Mouse (Mus musculus) cerebellum, adult 9-11 months (tissue): ENCODE measurements at regions not wholly inside any gene's neighbourhood (a gene's known extent, or its start where the extent isn't known, plus 50 kb on each side); places are given as distances from the start of the nearest gene placed in this dataset.

Experiments used
- DNase-seq: peaks from one replicate; pipeline ENCODE4 v3.0.0; 2022

DNA sequence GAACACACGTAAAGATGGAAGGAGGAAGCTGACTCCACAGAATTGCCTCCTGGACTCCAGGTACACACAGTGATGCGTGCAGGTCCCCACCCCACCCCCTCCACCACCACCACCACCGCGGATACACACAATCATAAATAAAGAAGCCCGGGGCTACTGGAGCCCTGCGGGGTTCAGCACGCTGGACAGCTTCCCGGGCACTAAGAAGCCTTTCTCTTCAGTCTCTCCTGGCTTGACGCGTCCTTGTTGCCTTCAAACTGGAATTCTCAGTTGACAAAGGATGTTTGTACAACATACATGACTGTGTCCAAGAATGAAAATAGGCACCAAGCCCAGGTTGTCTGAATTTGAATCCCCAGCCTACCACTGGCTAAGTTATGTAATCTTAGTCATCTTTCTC, 180.2 kb downstream of the Ptpru start:
- DNase-seq, result no peak

- DNase-seq, result no peak
Measured at GRCm38 (mm10) chr4:131660931-131661330, 177.2 kb downstream of the Ptpru start.

DNA sequence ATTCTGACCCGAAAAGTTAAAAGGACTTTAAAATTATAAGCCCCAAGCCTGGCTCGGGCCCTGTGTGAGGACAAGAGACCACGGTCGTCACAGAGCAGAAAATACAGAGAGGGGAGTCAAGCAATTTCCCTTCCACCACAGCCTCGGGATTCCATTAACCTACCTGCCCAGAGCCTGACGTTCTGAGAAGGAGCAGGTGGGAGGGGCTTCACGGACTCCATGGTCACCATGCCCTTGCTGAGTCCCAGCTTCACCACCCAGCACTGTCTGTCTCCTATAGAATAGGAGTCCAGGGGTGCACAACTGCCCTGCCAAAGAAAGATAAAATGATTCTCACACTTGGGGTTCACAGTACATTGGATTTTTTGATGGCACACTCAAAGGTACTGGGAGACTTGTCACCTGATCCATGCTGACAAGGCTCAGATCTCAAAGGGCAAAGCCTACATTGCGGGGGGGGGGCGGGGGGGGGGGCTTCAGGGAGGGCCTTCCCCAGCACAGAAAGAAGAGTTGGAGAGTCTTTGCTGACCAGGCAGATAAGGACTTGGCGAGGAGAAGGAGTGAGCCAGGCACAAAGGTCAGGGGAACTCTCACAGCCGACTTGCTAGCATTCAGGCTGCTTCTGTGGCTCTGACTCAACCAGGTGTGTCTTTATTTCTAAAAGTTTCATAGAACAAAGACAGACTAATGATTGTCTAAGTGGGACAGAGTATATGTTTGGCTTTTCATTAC, 166.1 kb downstream of the Ptpru start:
- no peak for DNase-seq

DNA sequence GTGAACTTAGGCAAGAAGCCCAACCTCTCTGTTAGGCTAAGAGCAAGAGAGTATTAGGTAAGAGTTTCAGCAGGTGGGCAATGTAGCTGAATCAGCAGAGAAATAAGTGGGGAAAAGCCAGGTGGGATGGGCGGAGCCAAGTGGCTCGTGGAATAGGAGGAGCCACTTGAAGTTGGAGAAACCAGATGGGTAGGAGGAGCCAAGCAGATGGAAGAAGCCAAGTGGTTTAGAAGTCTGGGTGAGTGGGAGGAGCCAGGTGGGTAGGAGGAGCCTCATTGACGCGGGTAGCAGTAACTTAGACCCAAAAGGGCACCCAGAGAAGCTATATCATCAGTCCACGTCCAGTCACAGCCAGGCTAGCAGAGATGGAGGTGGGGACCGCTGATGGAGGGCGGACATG, 160.1 kb downstream of the Ptpru start:
- no peak for DNase-seq

GRCm38 (mm10) chr4:131683176-131683575, 154.9 kb downstream of the Ptpru start:
- DNase-seq, result no peak

DNA sequence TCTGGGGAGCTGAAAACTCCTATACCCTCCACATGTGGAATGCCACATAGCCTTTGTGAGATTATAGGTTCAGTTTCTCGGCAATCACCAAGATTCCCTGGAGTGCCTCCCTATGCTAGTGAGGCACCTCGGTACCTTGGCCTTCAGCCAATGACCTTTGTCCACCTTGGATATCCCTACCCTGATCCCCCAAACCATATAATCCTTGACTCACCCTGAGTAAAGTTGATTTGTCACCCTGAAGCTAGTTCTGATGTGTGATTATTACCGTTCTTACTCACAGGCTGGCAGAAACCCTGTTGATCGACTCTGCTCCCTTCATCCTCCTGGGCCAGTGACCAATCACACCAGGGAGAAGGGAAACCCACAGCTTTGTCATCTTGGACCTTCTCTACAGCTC, 152.5 kb downstream of the Ptpru start:
- no peak for DNase-seq

- no peak for DNase-seq
Measured at GRCm38 (mm10) chr4:131694232-131694631, 143.9 kb downstream of the Ptpru start.

DNA sequence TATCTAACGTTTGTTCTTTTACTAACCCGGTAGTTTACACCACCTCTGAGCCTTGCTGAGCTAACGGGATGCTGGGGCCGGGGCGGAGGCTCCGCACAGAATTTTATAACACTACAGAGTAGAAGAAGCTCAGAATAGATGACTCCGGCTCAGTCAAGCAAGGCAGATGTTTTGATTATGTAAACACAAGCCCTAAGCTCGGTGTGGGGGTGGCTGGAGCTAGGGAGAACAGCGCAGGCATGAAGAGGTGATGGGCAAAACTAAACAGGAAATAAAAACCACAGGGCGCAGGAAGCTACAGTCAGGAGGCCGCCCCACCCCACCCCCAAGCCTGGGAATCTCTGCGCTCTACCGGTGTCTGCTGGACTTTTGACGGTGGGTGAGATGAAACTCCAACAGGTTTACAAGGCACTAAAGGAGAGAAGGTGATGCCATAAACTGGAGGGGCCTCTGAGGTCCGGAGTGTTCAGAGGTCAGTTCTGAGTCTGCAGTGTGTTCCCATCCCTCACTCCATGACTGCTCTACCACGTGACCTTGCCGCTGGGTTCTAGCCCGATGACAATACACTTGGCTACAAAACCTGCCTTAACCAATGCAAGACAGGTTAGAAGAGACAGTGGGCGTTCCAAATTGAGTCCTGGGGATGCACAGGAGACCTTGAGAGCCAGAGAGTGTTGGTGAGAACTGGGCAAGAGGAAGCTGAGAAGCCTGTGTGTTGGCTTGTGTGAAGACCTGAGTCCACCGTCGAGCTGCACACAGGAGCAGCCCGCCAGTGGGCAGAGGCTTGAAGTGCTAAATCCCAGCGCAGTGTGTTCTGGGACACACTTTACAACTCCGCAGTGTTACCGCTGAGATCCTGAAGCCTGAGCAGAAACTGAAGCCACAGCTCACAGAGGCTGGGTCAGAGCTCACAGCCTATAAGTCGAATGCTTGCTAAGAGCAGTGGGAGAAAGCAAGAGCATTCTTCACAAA, 141.9 kb downstream of the Ptpru start:
- no peak for DNase-seq
